Mouse (Mus musculus) small intestine, adult 2 months (tissue): ENCODE data around the gene Gm11238. TPM values are rescaled to one million over a fixed set of nuclear protein-coding genes. Genes with fewer than 3 reads are reported as not detected.
"Not testable (repeated sequence)": the region's sequence is repeated elsewhere in the genome, so short reads cannot be mapped to it uniquely, and the experiment has no call there.

Experiments
- H3K27ac ChIP-seq: fragments of 200-500 bp; 2 replicates; pipeline ENCODE4 v1.5.1; 2012; ENCODE audit warnings: low read depth, low read length, control low read depth, inconsistent platforms; ENCODE audit not compliant: insufficient read depth
- H3K27me3 ChIP-seq: fragments of 200-500 bp; 2 replicates; pipeline ENCODE4 v1.6.1; 2012; ENCODE audit warnings: mild to moderate bottlenecking, moderate library complexity, low read length, inconsistent platforms; ENCODE audit not compliant: control insufficient read depth, insufficient read depth
- H3K36me3 ChIP-seq: fragments of 200-500 bp; 2 replicates; pipeline ENCODE4 v1.6.1; 2012; ENCODE audit warnings: mild to moderate bottlenecking, low read length, control low read depth, inconsistent platforms; ENCODE audit not compliant: control insufficient read depth, insufficient read depth
- H3K4me1 ChIP-seq: fragments of 200-500 bp; 2 replicates; pipeline ENCODE4 v1.6.1; 2012; ENCODE audit warnings: low read length, inconsistent platforms, mixed read lengths; ENCODE audit not compliant: control insufficient read depth, insufficient read depth, insufficient read length
- H3K4me3 ChIP-seq: fragments of 200-500 bp; 2 replicates; pipeline ENCODE4 v1.5.1; 2012; ENCODE audit warnings: low read depth, mild to moderate bottlenecking, control low read depth, inconsistent platforms, low read length, moderate library complexity
- CTCF ChIP-seq: fragments of 200-500 bp; IDR thresholded peaks from 2 replicates; pipeline ENCODE4 v1.5.1; 2012; ENCODE audit warnings: low read depth, mild to moderate bottlenecking, control low read depth, inconsistent platforms, low read length, moderate library complexity, mixed read lengths; ENCODE audit not compliant: insufficient replicate concordance, insufficient read length; ENCODE audit errors: extremely low read depth
- POLR2A ChIP-seq: fragments of 200-500 bp; IDR thresholded peaks from 2 replicates; pipeline ENCODE4 v1.6.1; 2012; ENCODE audit warnings: low read depth, mild to moderate bottlenecking, control low read depth, inconsistent platforms, low read length, moderate library complexity
- WGBS: fragments of 180-500 bp; shearing (Covaris S2); methylation state at CpG from one replicate; pipeline ENCODE4 v1.1.7; 2018; 5-methylcytosine and 5-hydroxymethylcytosine counted together
- polyA plus RNA-seq: library from polyadenylated mRNA; depleted of rRNA; stranded (reverse); fragments of >200 nt; gene quantifications from 2 replicates; pipeline ENCODE4 v1.2.3, GENCODE M21; 2012; rRNA removed

Gene Gm11238
- not detected in 2 replicates for polyA plus RNA-seq

- not testable (repeated sequence) for H3K4me1 ChIP-seq, H3K27me3 ChIP-seq, H3K27ac ChIP-seq, H3K36me3 ChIP-seq, H3K4me3 ChIP-seq
- WGBS, result no CpG with 5 or more reads among the region's 3 CpGs
Observed at GRCm38 (mm10) chr4:73607581-73607980, at the start of gene Gm11238. Gm11238 (plus strand) TSS chr4:73607881.

GRCm38 (mm10) chr4:73599248-73599647 is 8.4 kb upstream of the Gm11238 start:
- no peaks in the 10 kb centered on the region for H3K27me3 ChIP-seq
- no peak overlapping the region for H3K4me3 ChIP-seq
- WGBS, result 9% methylated on average over 3 of the region's 3 CpGs
- no peaks in the 10 kb centered on the region for H3K4me1 ChIP-seq
- no peaks in the 10 kb centered on the region for H3K36me3 ChIP-seq
- no peak for TF ChIP-seq POLR2A
- no peak for TF ChIP-seq CTCF
- no peak overlapping the region for H3K27ac ChIP-seq

GRCm38 (mm10) chr4:73622684-73623083 is 15.0 kb downstream of the Gm11238 start, which contains the start of gene Gm11237:
Gm11237 (plus strand) TSS chr4:73622984.
- H3K27ac ChIP-seq, H3K4me1 ChIP-seq, H3K4me3 ChIP-seq, H3K27me3 ChIP-seq, H3K36me3 ChIP-seq: not testable (repeated sequence)
- WGBS, result no CpG with 5 or more reads among the region's 3 CpGs

GRCm38 (mm10) chr4:73637821-73638220 is 30.1 kb downstream of the Gm11238 start, which contains the start of gene Gm11236:
Gm11236 (plus strand) TSS chr4:73638121.
- not testable (repeated sequence) for H3K36me3 ChIP-seq, H3K4me1 ChIP-seq, H3K27ac ChIP-seq, H3K4me3 ChIP-seq, H3K27me3 ChIP-seq
- WGBS, result no CpG with 5 or more reads among the region's 4 CpGs

- 80% methylated on average over 4 of the region's 4 CpGs for whole genome bisulfite sequencing
- H3K27ac ChIP-seq, H3K36me3 ChIP-seq: not testable (repeated sequence)
Observed at GRCm38 (mm10) chr4:73661864-73662263, 54.2 kb downstream of the Gm11238 start.

DNA sequence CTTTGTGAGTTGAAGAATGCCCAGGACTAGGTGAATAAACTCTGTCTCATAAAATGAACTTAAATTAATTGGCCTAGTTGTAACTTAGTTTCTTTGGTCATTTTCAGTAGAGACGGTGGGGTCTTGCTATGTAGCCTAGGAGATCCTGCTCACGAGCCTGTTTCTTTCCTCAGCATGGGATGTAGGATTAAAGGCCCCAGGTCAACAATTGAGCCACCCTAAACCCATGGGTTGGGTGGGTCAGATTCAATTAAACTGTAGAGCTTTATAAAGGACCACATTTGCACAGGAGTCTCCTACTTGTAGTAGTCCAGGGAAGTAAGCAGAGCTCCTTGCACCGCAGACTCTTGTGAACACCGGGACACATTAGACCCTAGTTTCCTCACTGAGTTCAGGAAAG is 60.4 kb downstream of the Gm11238 start, which contains the start of gene Gm11239:
Gene Gm11239 (plus strand): TSS at position 301 of the 400 bp plus-strand sequence.
- not testable (repeated sequence) for H3K36me3 ChIP-seq

More at GRCm38 (mm10) chr4:73661864-73662263, 54.2 kb downstream of the Gm11238 start:
- H3K4me1 ChIP-seq, H3K4me3 ChIP-seq, H3K27me3 ChIP-seq: not testable (repeated sequence)

GRCm38 (mm10) chr4:73683216-73683615 is 75.5 kb downstream of the Gm11238 start, which contains the start of gene Gm428:
Gm428 (plus strand) TSS chr4:73683516.
- H3K27ac ChIP-seq, H3K27me3 ChIP-seq, H3K36me3 ChIP-seq, H3K4me3 ChIP-seq, H3K4me1 ChIP-seq: not testable (repeated sequence)
- WGBS, result 100% methylated on average over 2 of the region's 4 CpGs

More for the DNA sequence above, 60.4 kb downstream of the Gm11238 start, which contains the start of gene Gm11239:
- not testable (repeated sequence) for H3K27me3 ChIP-seq, H3K4me1 ChIP-seq, H3K4me3 ChIP-seq, H3K27ac ChIP-seq
- no CpG with 5 or more reads among the region's 4 CpGs for WGBS

Other genes with a start within 250 kb of the Gm11238 start
- not detected in 2 replicates for gene Gm11487, start 202.8 kb upstream of the Gm11238 start, polyA plus RNA-seq
- not detected in 2 replicates for gene Gm11237, start 15.1 kb downstream of the Gm11238 start, polyA plus RNA-seq
- not detected in 2 replicates for gene Gm11236, start 30.2 kb downstream of the Gm11238 start, polyA plus RNA-seq
- gene Gm11239, start 60.5 kb downstream of the Gm11238 start, polyA plus RNA-seq, result not detected in 2 replicates
- not detected in 2 replicates for gene Gm428, start 75.6 kb downstream of the Gm11238 start, polyA plus RNA-seq
- gene Rasef, start 183.1 kb downstream of the Gm11238 start, polyA plus RNA-seq, result 3.9 and 4.3 TPM in 2 replicates